Mouse (Mus musculus) kidney, postnatal 36 days (tissue): Measurements from ENCODE around the gene Gm17622.

ENCODE experiments used
- DNase-seq, 2 experiments: peaks; one replicate each; pipeline ENCODE4 v3.0.0; 2021 to 2022; ENCODE audit warnings: mixed read lengths in 2 of 2

The Gm17622 gene

DNA sequence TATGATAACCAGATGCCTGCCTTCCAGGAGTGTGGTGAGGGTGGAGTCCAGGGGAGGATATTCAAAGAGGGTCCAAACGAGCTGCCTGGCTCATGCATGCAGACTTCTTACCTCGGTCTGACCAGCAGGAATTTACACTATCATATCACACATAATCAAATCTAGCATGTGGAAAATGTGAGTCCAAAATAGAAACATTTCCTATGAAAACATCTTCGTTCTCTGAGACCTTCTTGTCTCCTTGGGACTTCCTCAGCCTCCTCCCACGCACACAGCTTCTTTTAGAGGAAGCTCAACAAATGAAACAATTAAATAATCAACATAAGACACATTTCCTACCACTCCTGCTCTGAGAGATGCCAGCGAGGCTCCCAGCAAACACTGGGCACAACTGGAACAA, 21.4 kb downstream of the Gm17622 start:
- DNase-seq, result peak in 1 of 2 experiments; percentile 14

DNA sequence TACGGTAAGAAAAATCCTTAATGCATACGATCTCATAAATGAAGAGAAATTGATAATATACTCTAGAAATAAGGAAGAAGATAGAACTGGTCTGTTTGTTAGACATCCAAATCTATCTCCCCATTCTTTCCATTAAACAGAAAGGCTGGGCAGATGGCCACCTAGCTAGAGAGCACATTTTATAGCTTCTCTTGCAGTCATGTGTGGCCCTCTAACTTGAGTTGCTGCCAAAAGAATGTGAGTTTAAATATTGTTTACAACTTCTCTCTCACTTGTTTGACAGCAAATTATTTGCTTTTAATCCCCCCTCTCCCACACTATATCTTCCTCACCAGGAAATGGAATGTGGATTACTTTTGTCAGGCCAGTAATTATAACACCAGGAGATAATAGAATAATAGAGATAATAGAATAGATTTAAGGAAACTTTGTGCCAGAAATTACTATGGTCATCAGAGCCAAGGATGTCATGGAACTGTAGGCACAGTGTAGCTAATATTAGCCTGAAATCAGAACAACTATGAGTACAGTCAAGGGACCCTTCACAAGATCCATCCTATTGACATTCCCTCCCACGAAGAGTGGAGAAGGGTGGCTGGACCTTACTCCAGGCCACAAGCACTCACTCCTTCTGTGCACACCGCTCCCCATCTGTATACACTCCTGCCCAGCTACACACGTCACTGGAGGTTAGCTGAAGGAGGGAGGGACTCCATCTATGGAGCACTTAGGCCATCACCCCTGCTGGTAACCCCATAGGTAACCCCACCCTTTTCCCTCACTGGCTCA, 23.8 kb downstream of the Gm17622 start:
- DNase-seq, result no peak

GRCm38 (mm10) chr13:96516249-96516648, 25.7 kb downstream of the Gm17622 start:
- no peak for DNase-seq

GRCm38 (mm10) chr13:96517335-96517734, 26.8 kb downstream of the Gm17622 start:
- DNase-seq, result no peak

DNA sequence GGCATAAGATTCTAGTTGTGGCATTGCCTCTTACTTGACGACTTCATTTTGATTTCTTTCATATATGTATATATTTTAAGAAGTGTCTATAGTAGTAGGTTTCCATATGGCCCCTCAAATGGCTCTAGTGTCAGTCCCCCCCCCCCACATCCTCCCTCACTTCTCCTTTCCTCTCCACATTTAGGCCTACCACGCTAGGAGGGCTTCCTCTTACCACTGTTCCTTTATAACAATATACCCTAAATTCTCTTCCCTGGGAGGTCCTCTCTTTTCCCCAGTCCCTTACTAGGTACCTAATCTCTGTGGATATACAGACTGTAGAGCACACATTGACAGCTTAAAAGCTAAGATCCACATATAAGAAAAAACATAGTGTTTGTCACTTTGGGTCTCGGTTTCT, 30.8 kb downstream of the Gm17622 start:
- DNase-seq, result no peak

DNA sequence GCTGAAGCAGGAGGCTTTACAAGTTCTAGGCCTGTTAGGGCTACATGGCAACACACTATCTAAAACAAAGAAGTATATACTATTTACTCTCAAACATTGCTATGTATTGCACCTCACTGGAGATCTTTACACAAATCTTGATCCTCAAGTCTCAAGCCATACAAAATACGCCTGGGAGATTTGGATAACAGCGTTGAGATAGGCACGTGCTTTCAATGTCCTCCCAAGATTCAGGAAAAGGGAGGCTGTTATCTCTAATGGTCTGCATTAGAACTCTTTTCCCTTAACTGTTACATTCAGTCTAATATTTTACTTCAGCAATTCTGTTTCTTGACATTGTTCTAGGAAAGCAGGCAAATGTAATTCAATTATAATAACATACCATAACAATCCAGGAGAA, 36.5 kb downstream of the Gm17622 start:
- no peak for DNase-seq

- no peak for DNase-seq
These were observed 37.3 kb downstream of the Gm17622 start for GRCm38 (mm10) chr13:96527856-96528255.

- peak; percentile 38 to 58 for DNase-seq
These were observed 38.2 kb downstream of the Gm17622 start for GRCm38 (mm10) chr13:96528776-96529175.

- no peak for DNase-seq
These were observed 39.0 kb downstream of the Gm17622 start for GRCm38 (mm10) chr13:96529542-96529941.

- no peak for DNase-seq
These were observed 39.5 kb downstream of the Gm17622 start for GRCm38 (mm10) chr13:96530064-96530463.

- peak; percentile 39 to 50 for DNase-seq
These were observed 41.6 kb downstream of the Gm17622 start for GRCm38 (mm10) chr13:96532176-96532575.

DNA sequence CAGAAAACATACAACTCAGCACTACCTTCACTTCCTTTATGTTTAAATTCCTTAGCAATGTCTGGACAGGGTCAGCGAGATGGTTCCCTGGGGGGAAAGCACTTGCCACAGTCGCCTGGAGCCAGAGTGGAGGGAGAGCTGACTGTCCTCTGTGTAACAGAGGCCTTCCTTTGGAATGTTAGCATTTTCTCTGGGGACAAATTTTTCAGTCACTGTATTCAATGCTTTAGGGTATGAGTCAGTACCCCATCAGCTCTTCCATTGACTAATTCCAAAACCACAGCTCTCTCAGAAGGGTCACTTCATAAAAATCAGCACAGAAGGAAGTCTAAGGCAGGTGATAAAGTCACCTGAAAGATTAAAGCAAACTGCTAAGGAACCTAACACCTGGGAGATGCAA, 43.2 kb downstream of the Gm17622 start:
- DNase-seq, result no peak

- no peak for DNase-seq
These were observed 46.5 kb downstream of the Gm17622 start for GRCm38 (mm10) chr13:96536821-96537572.

DNA sequence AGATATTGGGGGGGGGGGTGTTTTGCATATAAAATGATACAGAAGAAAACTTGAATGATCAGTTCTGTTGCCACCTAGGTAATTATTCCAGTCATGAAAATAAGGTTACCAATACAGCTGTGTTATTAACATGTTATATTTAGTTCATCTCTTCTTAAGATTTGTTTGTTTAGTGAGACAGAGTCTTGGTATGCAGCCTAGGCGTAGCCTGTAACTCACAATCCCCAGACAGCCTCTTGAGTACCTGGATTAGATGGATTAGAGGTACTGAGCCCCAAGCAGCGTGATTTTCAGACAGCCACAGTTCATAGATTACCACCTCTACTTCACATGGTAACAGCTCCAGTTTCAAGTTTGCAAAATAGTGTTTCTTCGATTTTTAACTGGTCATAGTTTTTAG, 47.6 kb downstream of the Gm17622 start:
- DNase-seq, result no peak
